Mouse (Mus musculus) lung, embryonic 16.5 days (tissue): ENCODE results near the gene Ube2g1. TPM values are rescaled to one million over a fixed set of nuclear protein-coding genes. Genes with fewer than 3 reads are reported as not detected.
A peak's percentile ranks its signal among the peaks of the same experiment; 100 is the strongest.
"Not testable (repeated sequence)": the region's sequence is repeated elsewhere in the genome, so short reads cannot be mapped to it uniquely, and the experiment has no call there.

ENCODE experiments used
- ATAC-seq: fragments of 200-750 bp; cut with Nextera tagmentation; 2 replicates; pipeline ENCODE4 v1.8.0; 2017; ENCODE audit warnings: low read depth, mild to moderate bottlenecking, moderate library complexity
- H3K27ac ChIP-seq: fragments of 300-500 bp; sonication (generic); 2 replicates; pipeline ENCODE4 v1.5.1; 2014; ENCODE audit warnings: mild to moderate bottlenecking, control low read depth, low read length
- H3K27me3 ChIP-seq: fragments of 300-500 bp; sonication (generic); 2 replicates; pipeline ENCODE4 v1.6.1; 2014; ENCODE audit warnings: low read depth, low read length, mixed read lengths; ENCODE audit not compliant: control insufficient read depth, insufficient read depth
- H3K36me3 ChIP-seq: fragments of 300-500 bp; sonication (generic); 2 replicates; pipeline ENCODE4 v1.6.1; 2014; ENCODE audit warnings: low read length; ENCODE audit not compliant: control insufficient read depth, insufficient read depth
- H3K4me1 ChIP-seq: fragments of 300-500 bp; sonication (generic); replicated peaks from 2 replicates; pipeline ENCODE4 v1.6.1; 2014; ENCODE audit warnings: low read length, mixed read lengths; ENCODE audit not compliant: control insufficient read depth, insufficient read depth
- H3K4me2 ChIP-seq: fragments of 300-500 bp; sonication (generic); 2 replicates; pipeline ENCODE4 v1.6.1; 2014; ENCODE audit warnings: low read depth, low read length, control low read depth
- H3K4me3 ChIP-seq: fragments of 300-500 bp; sonication (generic); 2 replicates; pipeline ENCODE4 v1.5.1; 2014; ENCODE audit warnings: mild to moderate bottlenecking, low read length, control low read depth
- H3K9ac ChIP-seq: fragments of 300-500 bp; sonication (generic); 2 replicates; pipeline ENCODE4 v1.6.1; 2014; ENCODE audit warnings: low read length, control low read depth
- H3K9me3 ChIP-seq: fragments of 300-500 bp; sonication (generic); 2 replicates; pipeline ENCODE4 v1.6.1; 2016; ENCODE audit warnings: low read length; ENCODE audit not compliant: control insufficient read depth
- WGBS: fragments of 180-500 bp; shearing (Covaris S2); extraction: QIAGEN DNeasy Blood & Tissue Kit; methylation state at CpG from one replicate; pipeline ENCODE4 v1.1.7; 2014; 5-methylcytosine and 5-hydroxymethylcytosine counted together
- polyA plus RNA-seq: library from polyadenylated mRNA; unstranded; fragments of >200 nt; fragmentation: Nextera tagmentation; extraction: Ambion mirVana; gene quantifications from 2 replicates; pipeline ENCODE4 v1.2.1, GENCODE M21; 2015

Ube2g1 gene
- polyA plus RNA-seq, 1 experiment from 2014 or later, result 67.2 TPM

DNA sequence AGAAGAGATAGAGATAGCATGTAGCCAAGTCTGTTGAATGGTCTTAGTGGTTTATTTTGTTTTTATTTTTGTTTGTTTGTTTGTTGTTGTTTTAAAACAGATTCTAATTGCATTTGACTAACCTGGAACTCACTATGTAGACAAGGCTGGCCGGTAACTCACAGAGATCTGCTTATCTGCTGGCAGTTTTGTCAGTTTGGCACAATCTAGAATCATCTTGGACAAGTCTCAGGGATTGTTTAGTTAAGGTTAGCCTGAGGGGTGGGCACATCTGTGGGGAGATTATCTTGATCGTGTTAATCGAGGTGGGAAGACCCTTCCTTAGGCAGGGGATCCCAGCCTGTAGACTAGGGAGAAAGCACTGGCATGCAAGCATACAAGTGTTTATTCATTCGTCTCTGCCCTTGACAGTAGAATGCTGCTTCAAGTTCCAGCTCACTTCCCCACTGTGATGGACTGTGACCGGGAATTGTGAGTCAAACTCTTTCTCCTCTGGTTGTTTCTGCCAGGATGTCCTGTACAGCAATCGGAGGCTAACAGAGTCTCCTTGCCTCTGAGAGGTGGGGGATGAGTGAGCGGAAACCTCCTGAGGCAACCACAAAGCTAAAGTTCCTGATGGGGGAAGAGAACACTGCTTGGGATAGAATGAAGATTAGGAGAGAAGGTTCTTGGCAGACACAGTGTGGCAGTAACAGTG is 19.4 kb upstream of the Ube2g1 start:
- Histone ChIP-seq H3K27me3 (no peaks in the 10 kb centered on the region), H3K27ac (peak overlapping the region; percentile 35; the same call in 1 of the 2 replicates), H3K36me3 (no peaks in the 10 kb centered on the region), H3K4me2 (no peak overlapping the region), H3K9ac (no peak overlapping the region), H3K9me3 (no peaks in the 10 kb centered on the region), H3K4me1 (no peaks in the 10 kb centered on the region), H3K4me3 (no peak overlapping the region)
- peak; percentile 67 for ATAC-seq
- WGBS, result 30% methylated on average over 7 of the region's 7 CpGs

DNA sequence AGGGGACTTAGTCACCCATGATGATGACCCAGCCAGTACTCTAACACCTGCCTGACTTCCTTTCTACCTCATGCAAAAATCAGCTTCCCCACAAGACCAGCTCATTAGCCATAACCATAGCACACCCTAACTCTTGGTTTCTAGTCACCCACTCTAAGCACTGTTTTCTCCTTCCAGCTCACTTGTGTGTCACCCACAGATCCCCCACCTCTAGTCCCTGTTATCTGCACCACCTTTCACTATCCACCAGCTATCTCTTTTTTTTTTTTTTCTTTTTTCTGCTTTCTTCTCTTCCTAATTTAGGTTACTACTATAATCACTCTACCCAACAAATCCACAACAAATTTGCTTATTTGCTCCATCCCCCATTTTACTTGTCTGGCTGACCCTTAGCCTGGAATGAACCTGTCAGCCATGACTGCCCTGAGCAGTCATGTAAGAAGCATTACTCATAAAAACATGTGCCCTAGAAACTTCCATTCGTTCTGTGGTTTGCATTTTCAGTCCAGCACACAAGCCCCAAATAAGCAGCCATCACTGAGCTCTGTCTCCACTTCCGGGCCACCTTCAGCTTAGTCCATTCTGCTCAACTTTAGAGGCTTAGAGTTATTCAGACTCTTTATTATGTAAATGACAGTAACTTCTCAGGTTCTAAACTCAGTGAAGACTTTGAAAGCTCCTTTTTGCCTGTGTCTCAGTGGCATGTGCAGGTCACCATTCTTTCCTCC is 11.9 kb upstream of the Ube2g1 start:
- H3K27me3 ChIP-seq, result no peaks in the 10 kb centered on the region
- no peaks in the 10 kb centered on the region for H3K4me1 ChIP-seq
- H3K4me2 ChIP-seq, result no peak overlapping the region
- 65% methylated on average over 2 of the region's 2 CpGs for WGBS
- H3K4me3 ChIP-seq, result no peak overlapping the region
- no peak overlapping the region for H3K27ac ChIP-seq
- H3K9me3 ChIP-seq, result no peaks in the 10 kb centered on the region
- H3K36me3 ChIP-seq, result no peaks in the 10 kb centered on the region
- ATAC-seq, result no peak
- H3K9ac ChIP-seq, result no peak overlapping the region

DNA sequence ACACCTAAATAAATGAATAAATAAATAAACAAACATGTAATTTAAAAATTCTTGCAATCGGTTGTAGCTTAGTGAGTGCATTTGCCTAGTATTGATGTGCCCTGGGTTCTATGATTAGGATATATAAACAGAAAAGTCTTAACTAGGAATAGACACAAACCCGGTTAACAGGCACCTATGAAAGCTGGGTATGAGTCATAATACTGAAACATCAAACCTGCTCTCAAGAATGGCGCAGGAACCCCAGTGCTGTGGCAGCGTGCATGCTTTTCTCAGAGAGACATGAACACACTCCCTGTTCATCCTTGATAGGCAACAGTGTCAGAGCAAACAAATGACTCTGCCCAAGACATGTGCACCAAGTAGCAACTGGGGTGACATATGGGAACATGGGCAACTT is 9.3 kb upstream of the Ube2g1 start:
- WGBS, result 85% methylated on average over 4 of the region's 4 CpGs
- ATAC-seq, result no peak
- no peaks in the 10 kb centered on the region for H3K36me3 ChIP-seq

DNA sequence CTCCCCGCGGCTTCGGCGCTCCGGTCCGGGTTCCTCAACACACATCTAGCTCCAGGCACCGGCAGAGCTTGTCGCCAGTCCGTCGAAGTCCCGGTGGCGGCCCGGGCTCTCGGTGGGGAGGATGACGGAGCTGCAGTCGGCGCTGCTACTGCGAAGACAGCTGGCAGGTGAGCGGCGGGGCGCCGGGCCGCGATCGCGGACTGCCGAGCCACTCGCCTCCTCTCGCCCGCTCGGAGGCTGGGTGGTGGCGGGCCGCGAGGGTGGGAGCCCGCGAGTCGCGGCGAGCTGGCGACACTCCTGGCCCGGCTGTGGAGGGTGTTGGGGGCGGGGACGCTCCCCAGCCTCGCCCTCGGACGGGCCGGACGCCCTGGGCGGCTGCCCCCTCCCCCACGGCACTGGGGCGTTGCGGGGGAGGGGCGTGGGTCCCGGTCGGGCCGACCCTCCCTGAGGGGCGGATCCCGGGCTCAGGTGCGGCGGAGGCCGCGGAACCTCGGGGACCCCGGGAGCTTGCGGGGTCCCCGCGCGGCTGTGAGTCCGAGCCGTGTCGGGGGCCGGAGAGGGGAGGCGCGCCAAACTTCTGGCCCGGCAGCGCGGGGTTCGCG is 487 bp downstream of the Ube2g1 start:
- Histone ChIP-seq H3K9ac (peak overlapping the region; percentile 95), H3K36me3 (no peaks in the 10 kb centered on the region), H3K27me3 (no peaks in the 10 kb centered on the region), H3K9me3 (no peaks in the 10 kb centered on the region), H3K27ac (peak overlapping the region; percentile 99), H3K4me3 (peak overlapping the region; percentile 96), H3K4me1 (peaks cover 10% of the 10 kb centered on the region), H3K4me2 (peak overlapping the region; percentile 81)
- WGBS, result under 1% methylated on average over 52 of the region's 79 CpGs
- ATAC-seq, result peak; percentile 85

More for the DNA sequence above, 9.3 kb upstream of the Ube2g1 start:
- Histone ChIP-seq H3K4me2 (no peak overlapping the region), H3K4me3 (no peak overlapping the region), H3K9ac (no peak overlapping the region), H3K9me3 (no peaks in the 10 kb centered on the region), H3K27me3 (no peaks in the 10 kb centered on the region), H3K27ac (no peak overlapping the region), H3K4me1 (no peaks in the 10 kb centered on the region)

DNA sequence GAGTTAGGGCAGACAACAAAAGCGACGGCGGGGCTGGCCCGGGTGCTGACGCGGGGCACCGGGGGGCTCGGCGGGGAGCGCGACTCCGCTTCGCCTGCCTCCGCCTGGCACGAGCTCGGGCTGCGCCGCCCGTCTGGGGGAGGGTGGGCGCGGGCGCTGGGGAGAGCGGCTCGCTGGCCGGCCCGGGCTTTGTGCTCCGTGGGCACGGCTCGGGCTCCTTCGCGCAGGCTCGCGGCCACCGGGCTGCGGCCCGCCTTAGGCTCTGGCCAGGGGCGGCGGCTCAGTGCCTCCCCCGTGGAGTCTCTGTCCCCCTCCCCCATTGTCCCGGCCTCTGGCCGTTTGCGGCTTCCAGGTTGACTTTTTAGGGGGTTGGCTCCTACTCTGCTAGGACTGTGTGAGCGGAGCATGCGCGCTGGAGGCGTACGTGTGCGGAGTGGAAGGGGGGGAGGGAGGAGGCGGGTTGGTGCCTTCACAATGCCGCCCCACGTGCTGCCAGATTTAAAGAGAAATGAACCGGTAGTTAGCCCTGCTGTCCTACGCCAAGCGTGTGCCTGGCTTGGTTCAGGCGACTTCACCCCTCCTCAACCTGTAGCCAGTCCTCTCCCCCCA is 1.1 kb downstream of the Ube2g1 start:
- no peaks in the 10 kb centered on the region for H3K27me3 ChIP-seq
- WGBS, result under 1% methylated on average over 50 of the region's 55 CpGs

DNA sequence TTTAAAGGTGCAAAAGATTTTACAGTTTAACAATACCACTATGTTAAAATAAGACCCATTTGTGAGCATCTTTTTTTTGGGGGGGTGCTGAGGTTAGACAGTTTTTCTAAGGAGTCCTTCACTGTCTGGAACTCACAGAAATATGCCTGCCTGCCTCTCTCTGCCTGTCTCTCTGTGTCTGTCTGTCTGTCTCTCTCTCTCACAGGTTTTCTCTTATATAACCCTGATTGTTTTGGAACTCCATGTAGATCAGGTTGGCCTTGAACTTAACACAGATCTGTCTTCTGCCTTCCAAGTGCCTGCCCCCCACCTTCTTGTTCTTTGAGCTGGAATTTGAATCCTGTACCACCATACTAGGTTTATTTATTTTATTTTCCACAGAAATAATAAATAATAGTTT is 2.2 kb downstream of the Ube2g1 start:
- no peaks in the 10 kb centered on the region for H3K27me3 ChIP-seq
- H3K27ac ChIP-seq, result no peak overlapping the region
- peaks cover 12% of the 10 kb centered on the region for H3K4me1 ChIP-seq
- no peaks in the 10 kb centered on the region for H3K36me3 ChIP-seq
- no peak overlapping the region for H3K4me3 ChIP-seq
- no peak for ATAC-seq
- no peak overlapping the region for H3K4me2 ChIP-seq
- no peak overlapping the region for H3K9ac ChIP-seq
- H3K9me3 ChIP-seq, result no peaks in the 10 kb centered on the region

More for the DNA sequence above, 1.1 kb downstream of the Ube2g1 start:
- H3K9ac ChIP-seq, result peak overlapping the region; percentile 95
- H3K27ac ChIP-seq, result peak overlapping the region; percentile 99
- no peaks in the 10 kb centered on the region for H3K9me3 ChIP-seq
- H3K36me3 ChIP-seq, result no peaks in the 10 kb centered on the region
- peak overlapping the region; percentile 81 for H3K4me2 ChIP-seq
- ATAC-seq, result peak; percentile 88
- H3K4me1 ChIP-seq, result peaks cover 12% of the 10 kb centered on the region
- peak overlapping the region; percentile 96 for H3K4me3 ChIP-seq

DNA sequence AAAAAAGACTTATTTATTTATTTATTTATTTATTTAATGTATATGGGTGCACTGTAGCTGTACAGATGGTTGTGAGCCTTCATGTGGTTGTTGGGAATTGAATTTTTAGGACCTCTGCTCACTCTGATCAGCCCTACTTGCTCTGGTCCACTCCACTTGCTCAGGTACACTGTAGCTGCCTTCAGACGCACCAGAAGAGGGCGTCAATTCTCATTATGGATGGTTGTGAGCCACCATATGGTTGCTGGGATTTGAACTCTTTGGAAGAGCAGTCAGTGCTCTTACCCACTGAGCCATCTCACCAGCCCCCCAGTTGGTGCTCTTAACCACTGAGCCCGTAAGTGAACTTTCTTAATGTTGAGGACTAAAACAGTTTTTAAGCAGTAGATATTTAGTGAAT is 7.3 kb downstream of the Ube2g1 start:
- not testable (repeated sequence) for ATAC-seq

DNA sequence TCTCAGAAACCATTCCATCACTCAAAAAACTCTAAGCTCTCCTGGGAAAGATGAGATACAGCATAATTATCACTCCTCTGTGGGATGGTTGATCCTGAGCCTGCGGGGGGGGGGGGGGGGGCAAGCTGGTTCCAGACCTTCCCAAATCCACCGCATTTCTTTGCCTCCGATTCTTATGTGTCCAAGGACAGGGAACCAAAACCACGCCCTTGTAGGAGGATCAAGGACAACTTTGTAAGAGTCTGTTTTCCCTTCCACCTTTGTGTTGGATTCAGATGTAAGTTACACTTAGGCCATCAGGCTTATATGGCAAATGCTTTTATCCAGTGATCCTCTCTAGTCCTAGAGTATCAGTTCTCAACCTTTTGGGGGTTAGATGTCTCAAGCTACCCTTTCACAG is 8.8 kb downstream of the Ube2g1 start:
- no peak overlapping the region for H3K4me3 ChIP-seq
- 94% methylated on average over 4 of the region's 4 CpGs for WGBS
- H3K27ac ChIP-seq, result no peak overlapping the region
- no peak for ATAC-seq
- H3K36me3 ChIP-seq, result no peaks in the 10 kb centered on the region
- no peak overlapping the region for H3K4me2 ChIP-seq
- H3K4me1 ChIP-seq, result 0 out of 2 replicates have a peak, but pooled peaks cover 3% of the 10 kb centered on the region
- H3K9me3 ChIP-seq, result no peaks in the 10 kb centered on the region
- no peaks in the 10 kb centered on the region for H3K27me3 ChIP-seq
- H3K9ac ChIP-seq, result no peak overlapping the region

More for the DNA sequence above, 7.3 kb downstream of the Ube2g1 start:
- H3K36me3 ChIP-seq, H3K9me3 ChIP-seq, H3K4me3 ChIP-seq, H3K27me3 ChIP-seq, H3K4me1 ChIP-seq, H3K27ac ChIP-seq, H3K4me2 ChIP-seq, H3K9ac ChIP-seq: not testable (repeated sequence)
- WGBS, result 77% methylated on average over 3 of the region's 3 CpGs

DNA sequence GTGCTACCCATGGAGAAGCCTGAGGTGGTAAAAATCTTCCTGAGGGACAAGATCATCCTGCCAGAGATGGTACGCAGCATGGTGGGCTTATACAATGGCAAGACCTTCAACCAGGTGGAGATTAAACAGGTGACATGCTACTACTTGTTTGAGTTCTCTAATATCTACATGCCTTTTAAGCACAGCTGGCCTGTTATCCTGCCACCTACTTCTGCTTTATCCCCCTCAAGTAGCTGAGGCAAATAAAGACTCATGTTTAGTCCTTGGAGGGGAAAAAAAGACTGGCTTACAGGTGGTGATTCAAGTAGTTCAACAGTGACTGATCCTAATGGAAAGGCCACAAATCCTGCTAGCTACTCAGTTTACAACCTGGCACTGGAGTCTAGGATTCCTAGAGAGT is 11.4 kb downstream of the Ube2g1 start:
- no peaks in the 10 kb centered on the region for H3K36me3 ChIP-seq
- no peak overlapping the region for H3K9ac ChIP-seq
- H3K27ac ChIP-seq, result no peak overlapping the region
- no peak for ATAC-seq
- no peaks in the 10 kb centered on the region for H3K4me1 ChIP-seq
- no peaks in the 10 kb centered on the region for H3K9me3 ChIP-seq
- WGBS, result 87% methylated on average over 1 of the region's 1 CpGs
- H3K4me3 ChIP-seq, result no peak overlapping the region
- H3K4me2 ChIP-seq, result no peak overlapping the region
- no peaks in the 10 kb centered on the region for H3K27me3 ChIP-seq
